Mouse (Mus musculus) midbrain, embryonic 12.5 days (tissue): ENCODE data around the gene Cpsf4. TPM values are rescaled to one million over a fixed set of nuclear protein-coding genes. Genes with fewer than 3 reads are reported as not detected.
A peak's percentile ranks its signal among the peaks of the same experiment; 100 is the strongest.

Source experiments
- ATAC-seq: fragments of 200-750 bp; cut with Nextera tagmentation; 2 replicates; pipeline ENCODE4 v1.8.0; 2017; ENCODE audit warnings: low read depth, moderate TSS enrichment, moderate library complexity; ENCODE audit not compliant: low FRiP score
- H3K27ac ChIP-seq: fragments of 300-500 bp; sonication (generic); replicated peaks from 2 replicates; pipeline ENCODE4 v1.5.1; 2016; ENCODE audit warnings: mild to moderate bottlenecking
- H3K27me3 ChIP-seq: fragments of 300-500 bp; sonication (generic); 2 replicates; pipeline ENCODE4 v1.6.1; 2016; ENCODE audit warnings: mild to moderate bottlenecking
- H3K36me3 ChIP-seq: fragments of 300-500 bp; sonication (generic); 2 replicates; pipeline ENCODE4 v1.6.1; 2016
- H3K4me1 ChIP-seq: fragments of 300-500 bp; sonication (generic); 2 replicates; pipeline ENCODE4 v1.6.1; 2016
- H3K4me2 ChIP-seq: fragments of 300-500 bp; sonication (generic); replicated peaks from 2 replicates; pipeline ENCODE4 v1.6.1; 2016; ENCODE audit warnings: mild to moderate bottlenecking, moderate library complexity
- H3K4me3 ChIP-seq: fragments of 300-500 bp; sonication (generic); 2 replicates; pipeline ENCODE4 v1.5.1; 2016; ENCODE audit warnings: mild to moderate bottlenecking
- H3K9ac ChIP-seq: fragments of 300-500 bp; sonication (generic); replicated peaks from 2 replicates; pipeline ENCODE4 v1.6.1; 2016; ENCODE audit warnings: mild to moderate bottlenecking, moderate library complexity
- H3K9me3 ChIP-seq: fragments of 300-500 bp; sonication (generic); 2 replicates; pipeline ENCODE4 v1.6.1; 2016; ENCODE audit warnings: mild to moderate bottlenecking
- WGBS: fragments of 180-500 bp; shearing (Covaris S2); methylation state at CpG from one replicate; pipeline ENCODE4 v1.1.7; 2016; 5-methylcytosine and 5-hydroxymethylcytosine counted together
- polyA plus RNA-seq: library from polyadenylated mRNA; unstranded; fragments of >200 nt; fragmentation: Nextera tagmentation; extraction: Ambion mirVana; gene quantifications from 2 replicates; pipeline ENCODE4 v1.2.1, GENCODE M21; 2016

Gene Cpsf4
- polyA plus RNA-seq, 1 experiment from 2014 or later, result 65.1 TPM

- Histone ChIP-seq H3K27ac (peak within 1 kb of the TSS; percentile 84), H3K27me3 (no peaks in the 10 kb centered on the region), H3K4me3 (peak within 1 kb of the TSS; percentile 85), H3K9me3 (no peaks in the 10 kb centered on the region), H3K4me1 (peaks cover 18% of the 10 kb centered on the region; the same call in 1 of the 2 replicates), H3K36me3 (peaks cover 30% of the 10 kb centered on the region), H3K9ac (peak within 1 kb of the TSS; percentile 93), H3K4me2 (peak within 1 kb of the TSS; percentile 66)
- WGBS, result under 1% methylated on average over 42 of the region's 42 CpGs
- ATAC-seq, result peak; percentile 97
These were observed 64.4 kb downstream of the Cpsf4 start, which contains the start of gene Zfp655 for GRCm38 (mm10) chr5:145231367-145231871. Zfp655 (plus strand) TSS chr5:145231715.

Other genes with a start within 250 kb of the Cpsf4 start
- 28.3 and 31.8 TPM in 2 replicates for gene Smurf1, start 201.4 kb upstream of the Cpsf4 start, polyA plus RNA-seq
- gene Gm4871, start 134.5 kb upstream of the Cpsf4 start, polyA plus RNA-seq, result not detected in 2 replicates
- not detected in 2 replicates for gene 1700018F24Rik, start 124.2 kb upstream of the Cpsf4 start, polyA plus RNA-seq
- gene Arpc1a, start 83.4 kb upstream of the Cpsf4 start, polyA plus RNA-seq, result 176 and 186 TPM in 2 replicates
- gene Kpna7, start 83.2 kb upstream of the Cpsf4 start, polyA plus RNA-seq, result not detected in 2 replicates
- 69.2 and 82.3 TPM in 2 replicates for gene Arpc1b, start 53.0 kb upstream of the Cpsf4 start, polyA plus RNA-seq
- 131 and 138 TPM in 2 replicates for gene Pdap1, start 27.0 kb upstream of the Cpsf4 start, polyA plus RNA-seq
- gene Bud31, start 26.9 kb upstream of the Cpsf4 start, polyA plus RNA-seq, result 228 and 230 TPM in 2 replicates
- gene Ptcd1, start 105 bp upstream of the Cpsf4 start, polyA plus RNA-seq, result 22.7 and 23.3 TPM in 2 replicates
- 525 and 533 TPM in 2 replicates for gene Atp5j2, start 24.8 kb downstream of the Cpsf4 start, polyA plus RNA-seq
- gene Zkscan14, start 34.7 kb downstream of the Cpsf4 start, polyA plus RNA-seq, result 10.9 TPM in 2 replicates
- 21.0 and 21.1 TPM in 2 replicates for gene Zkscan5, start 37.3 kb downstream of the Cpsf4 start, polyA plus RNA-seq
- 43.4 and 45.9 TPM in 2 replicates for gene Zfp655, start 64.5 kb downstream of the Cpsf4 start, polyA plus RNA-seq
- 0.71 and 1.1 TPM in 2 replicates for gene Zscan25, start 113.3 kb downstream of the Cpsf4 start, polyA plus RNA-seq
- not detected in 2 replicates for gene Cyp3a57, start 178.1 kb downstream of the Cpsf4 start, polyA plus RNA-seq